Mouse (Mus musculus): Measurements from ENCODE around the gene Cyp11a1. TPM values are rescaled to one million over a fixed set of nuclear protein-coding genes. Genes with fewer than 3 reads are reported as not detected.

The Cyp11a1 gene
- total and polyA plus RNA-seq, 3 experiments, result not detected

GRCm38 (mm10) chr9:57997511-57998031 is 8.6 kb upstream of the Cyp11a1 start:
- H3K9ac ChIP-seq (ENCODE audit: control insufficient read depth, low read depth, low read length, poor library complexity, severe bottlenecking), result no peak overlapping the region
- H3K4me3 ChIP-seq (ENCODE audit: control insufficient read depth in 1 of 2, insufficient read depth in 1 of 2, low read depth in 2 of 2, low read length in 2 of 2), result peak overlapping the region in 1 of 2 experiments; percentile 44; a peak in 2 of 4 replicates
- TF ChIP-seq SMC3 (IDR thresholded peaks at IDR 0.05; ENCODE audit: low read depth, low read length) (no peak), GABPA (IDR thresholded peaks at IDR 0.05; ENCODE audit: low read depth, low read length) (no peak), ETS1 (IDR thresholded peaks at IDR 0.05; ENCODE audit: low read depth, low read length) (no peak), HCFC1 (IDR thresholded peaks at IDR 0.05; ENCODE audit: low read depth, low read length) (no peak), TAL1 (IDR thresholded peaks at IDR 0.05; ENCODE audit: low read length) (no peak), RAD21 (IDR thresholded peaks at IDR 0.05; ENCODE audit: low read depth, low read length) (no peak), UBTF (IDR thresholded peaks at IDR 0.05; ENCODE audit: borderline replicate concordance, insufficient read depth, low read depth, low read length) (no peak), MAFK (IDR thresholded peaks at IDR 0.05; ENCODE audit: borderline replicate concordance, low read depth, low read length) (no peak), USF2 (IDR thresholded peaks at IDR 0.05; ENCODE audit: borderline replicate concordance in 1 of 2, insufficient read depth in 1 of 2, low read depth in 1 of 2, low read length in 2 of 2) (no peak), ZNF384 (IDR thresholded peaks at IDR 0.05; ENCODE audit: low read depth, low read length) (no peak), MYC (IDR thresholded peaks at IDR 0.05; ENCODE audit: low read depth, low read length) (no peak), ZKSCAN1 (IDR thresholded peaks at IDR 0.05; ENCODE audit: low read depth, low read length) (no peak), BHLHE40 (IDR thresholded peaks at IDR 0.05; ENCODE audit: borderline replicate concordance, low read depth, low read length) (no peak), MAX (IDR thresholded peaks at IDR 0.05; ENCODE audit: low read length) (no peak), NRF1 (IDR thresholded peaks at IDR 0.05; ENCODE audit: insufficient read depth, low read depth, low read length, poor library complexity, severe bottlenecking) (no peak), ZMIZ1 (IDR thresholded peaks at IDR 0.05; ENCODE audit: low read depth, low read length) (no peak), EP300 (IDR thresholded peaks at IDR 0.05; ENCODE audit: low read depth in 1 of 2, low read length in 2 of 2) (no peak), TCF12 (IDR thresholded peaks at IDR 0.05; ENCODE audit: low read depth, low read length) (no peak), JUND (IDR thresholded peaks at IDR 0.05; ENCODE audit: low read depth, low read length) (no peak), ZC3H11A (IDR thresholded peaks at IDR 0.05; ENCODE audit: low read depth, low read length) (no peak)
- H3K27me3 ChIP-seq (ENCODE audit: control insufficient read depth in 1 of 2, insufficient read depth in 2 of 2, low read length in 2 of 2), result peaks cover 5 to 10% of the 10 kb centered on the region in 2 experiments
- no peaks in the 10 kb centered on the region; a peak in 1 of 4 replicates for H3K36me3 ChIP-seq (ENCODE audit: control insufficient read depth in 1 of 2, insufficient read depth in 2 of 2, low read length in 2 of 2)
- H3K27ac ChIP-seq (ENCODE audit: control insufficient read depth, low read depth, low read length), result no peak overlapping the region
- DNase-seq (ENCODE audit: low read depth, low spot score), result peak; percentile 42
- no peaks in the 10 kb centered on the region for H3K79me2 ChIP-seq (ENCODE audit: control insufficient read depth, insufficient read depth, low read length, poor library complexity)
- H3K9me3 ChIP-seq (replicated peaks; ENCODE audit: insufficient read depth, low read length), result no peaks in the 10 kb centered on the region
- H3K4me1 ChIP-seq (ENCODE audit: control insufficient read depth in 1 of 2, insufficient read depth in 2 of 2, low read length in 2 of 2), result peaks cover 0 to 4% of the 10 kb centered on the region in 2 experiments; a peak in 1 of 4 replicates

Measured in MEL (cell line).